Mouse (Mus musculus) brain, embryonic 14.5 days (tissue): Measurements from ENCODE around the gene Pik3ap1. TPM values are rescaled to one million over a fixed set of nuclear protein-coding genes. Genes with fewer than 3 reads are reported as not detected.
A peak's percentile ranks its signal among the peaks of the same experiment; 100 is the strongest.
"Not testable (repeated sequence)": the region's sequence is repeated elsewhere in the genome, so short reads cannot be mapped to it uniquely, and the experiment has no call there.

Source experiments
- DNase-seq: peaks from one replicate; pipeline ENCODE4 v3.0.0-alpha.2; 2011; ENCODE audit warnings: low read depth
- CTCF ChIP-seq: fragments of 200-500 bp; IDR thresholded peaks from 2 replicates; pipeline ENCODE4 v1.5.1; 2012; ENCODE audit warnings: inconsistent platforms, mild to moderate bottlenecking, moderate library complexity, borderline replicate concordance; ENCODE audit not compliant: insufficient read depth, insufficient read length; ENCODE audit errors: extremely low read depth
- POLR2A ChIP-seq: fragments of 200-500 bp; IDR thresholded peaks from 2 replicates; pipeline ENCODE4 v1.6.1; 2012; ENCODE audit warnings: mild to moderate bottlenecking, inconsistent platforms, borderline replicate concordance; ENCODE audit not compliant: poor library complexity, insufficient read depth, insufficient read length, severe bottlenecking; ENCODE audit errors: extremely low read depth
- polyA plus RNA-seq: library from polyadenylated mRNA; depleted of rRNA; stranded (reverse); fragments of >200 nt; gene quantifications from 2 replicates; pipeline ENCODE4 v1.2.3, GENCODE M21; 2012

Gene Pik3ap1
- polyA plus RNA-seq, 1 experiment = 1.6 TPM

DNA sequence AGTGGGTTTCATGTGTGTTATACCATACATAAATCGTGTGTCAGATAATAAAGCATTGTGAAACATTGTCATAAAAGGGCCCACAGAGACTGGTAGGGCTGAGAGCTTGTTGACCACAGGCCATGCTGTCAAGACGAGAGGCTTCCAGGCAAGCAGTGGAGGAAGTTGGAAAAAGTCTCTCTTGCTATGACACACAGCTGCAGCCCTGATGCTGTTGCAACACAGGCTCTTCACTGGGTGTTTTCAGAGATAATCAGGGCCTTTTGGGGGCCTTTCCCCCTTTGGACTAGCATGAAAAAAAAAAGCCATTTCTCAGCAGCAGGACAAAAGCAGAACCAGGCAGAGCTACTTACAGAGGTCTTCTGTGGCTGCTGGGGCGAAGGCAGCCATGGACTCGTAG lies 63.8 kb downstream of the Pik3ap1 start:
- TF ChIP-seq POLR2A (no peak), CTCF (no peak)
- DNase-seq = no peak

GRCm38 (mm10) chr19:41317315-41318095 lies 67.4 kb downstream of the Pik3ap1 start:
- TF ChIP-seq POLR2A = no peak
- peak; percentile 80 for TF ChIP-seq CTCF
- DNase-seq = peak; percentile 80

DNA sequence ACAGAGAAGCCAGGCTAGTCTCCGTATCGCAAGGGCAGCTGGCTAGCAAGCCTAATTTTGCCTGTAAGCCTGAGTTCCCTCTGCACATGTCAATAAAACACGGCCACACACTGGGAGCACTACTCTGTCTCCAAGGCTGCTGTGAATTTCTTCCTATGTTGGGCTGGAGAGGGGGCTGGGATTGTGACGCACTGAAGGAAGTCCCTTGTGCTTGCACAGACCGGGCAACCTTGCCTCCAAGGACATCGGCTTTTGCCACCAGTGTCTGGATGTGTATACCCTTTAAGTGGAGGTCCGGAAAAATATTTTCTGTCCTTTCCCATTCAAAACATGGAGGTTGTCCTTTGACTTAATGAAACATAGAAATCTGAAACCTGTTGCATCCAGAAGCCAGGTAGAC lies 70.2 kb downstream of the Pik3ap1 start:
- TF ChIP-seq CTCF (no peak), POLR2A (no peak)
- DNase-seq = no peak

GRCm38 (mm10) chr19:41313663-41314062 lies 71.2 kb downstream of the Pik3ap1 start:
- no peak for TF ChIP-seq POLR2A
- peak; percentile 42; the same call in 1 of the 2 replicates for TF ChIP-seq CTCF
- no peak for DNase-seq

DNA sequence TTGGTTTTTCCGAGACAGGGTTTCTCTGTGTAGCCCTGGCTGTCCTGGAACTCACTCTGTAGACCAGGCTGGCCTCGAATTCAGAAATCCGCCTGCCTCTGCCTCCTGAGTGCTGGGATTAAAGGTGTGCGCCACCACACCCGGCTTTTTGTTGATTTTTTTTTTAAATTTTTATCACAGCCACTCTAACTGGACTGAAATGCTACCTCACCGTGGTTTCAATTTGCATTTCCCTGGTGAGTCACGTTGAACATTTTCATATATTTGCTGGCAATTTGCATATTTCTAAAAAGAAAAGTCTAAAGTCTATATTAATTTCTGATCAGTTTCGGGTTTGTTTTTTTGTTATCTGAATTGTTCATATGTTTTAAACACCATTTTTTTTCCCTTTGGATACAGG lies 72.3 kb downstream of the Pik3ap1 start:
- not testable (repeated sequence) for DNase-seq

- DNase-seq = no peak
- no peak for TF ChIP-seq CTCF
- TF ChIP-seq POLR2A = no peak
Observed at GRCm38 (mm10) chr19:41312027-41312426, 72.9 kb downstream of the Pik3ap1 start.

DNA sequence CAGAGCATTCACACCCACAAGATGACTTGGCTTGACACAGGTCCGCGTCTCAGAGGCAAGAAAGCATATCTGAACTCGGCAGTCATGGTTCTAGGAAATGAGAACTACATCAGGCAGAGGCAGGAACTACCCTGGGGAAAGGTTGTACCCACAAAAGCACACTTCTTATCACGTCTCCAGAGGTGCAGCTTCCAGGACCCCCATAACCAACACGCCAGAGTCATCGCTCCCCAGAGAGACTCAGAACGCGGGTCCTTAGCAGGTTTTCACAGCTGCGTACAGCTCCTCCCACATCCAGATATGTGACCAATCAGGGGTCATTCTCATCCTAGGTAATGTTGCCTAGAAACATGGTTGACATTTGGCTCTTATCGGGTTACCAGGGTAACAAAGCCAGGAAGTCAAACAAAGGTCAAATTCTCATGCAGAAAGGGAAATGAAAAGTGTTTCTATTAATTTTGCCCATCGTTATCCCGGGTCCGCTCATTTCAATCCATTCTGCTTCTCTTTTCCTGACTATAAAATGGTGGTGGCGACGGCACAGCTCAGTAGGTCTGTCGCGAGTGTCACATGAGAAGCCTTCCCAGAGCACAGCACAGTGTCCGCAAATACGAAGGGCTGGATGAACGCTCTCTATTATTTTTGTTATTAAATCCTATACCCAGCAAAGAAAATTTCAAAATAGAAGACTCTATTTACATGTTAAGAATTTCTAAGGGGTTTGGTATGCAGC lies 73.8 kb downstream of the Pik3ap1 start:
- no peak for TF ChIP-seq CTCF
- TF ChIP-seq POLR2A = no peak
- peak; percentile 76 for DNase-seq

GRCm38 (mm10) chr19:41303933-41304332 lies 81.0 kb downstream of the Pik3ap1 start:
- no peak for DNase-seq
- TF ChIP-seq CTCF (no peak), POLR2A (no peak)

GRCm38 (mm10) chr19:41303433-41303832 lies 81.5 kb downstream of the Pik3ap1 start:
- no peak for DNase-seq
- no peak for TF ChIP-seq POLR2A
- TF ChIP-seq CTCF = no peak

- DNase-seq = no peak
- TF ChIP-seq CTCF = no peak
- no peak for TF ChIP-seq POLR2A
Observed at GRCm38 (mm10) chr19:41301856-41302255, 83.0 kb downstream of the Pik3ap1 start.

DNA sequence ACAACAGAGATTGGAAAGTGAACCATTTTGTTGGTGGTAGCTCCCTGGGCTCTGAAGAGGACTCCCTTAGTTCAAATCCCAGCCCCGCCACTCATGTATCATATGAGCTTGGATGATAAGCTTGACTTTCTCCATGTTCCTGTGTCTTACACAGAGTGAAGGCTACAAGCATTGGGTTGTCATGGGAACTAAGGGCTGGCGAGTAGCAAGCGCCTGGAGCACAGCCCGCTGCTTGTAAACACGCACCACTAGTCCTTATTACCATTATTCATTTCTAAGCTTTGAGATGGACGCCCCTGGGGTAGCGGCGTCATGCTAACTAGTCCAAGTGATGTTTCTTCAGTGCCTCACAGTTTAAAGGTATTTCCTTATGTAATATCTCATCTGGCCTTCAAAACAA lies 85.5 kb downstream of the Pik3ap1 start:
- peak; percentile 51 for DNase-seq

More for the DNA sequence above, 85.5 kb downstream of the Pik3ap1 start:
- TF ChIP-seq CTCF (no peak), POLR2A (no peak)
